Mouse (Mus musculus) heart, postnatal 0 days (tissue): ENCODE measurements around the gene Tnfrsf1a.

ENCODE experiments used
- CTCF ChIP-seq: IDR thresholded peaks from 2 replicates; pipeline ENCODE4 v1.5.1; 2016; ENCODE audit warnings: antibody characterized with exemption, control low read depth, low read depth
- EP300 ChIP-seq: IDR thresholded peaks from 2 replicates; pipeline ENCODE4 v1.6.1; 2016; ENCODE audit warnings: antibody characterized with exemption, low read depth

DNA sequence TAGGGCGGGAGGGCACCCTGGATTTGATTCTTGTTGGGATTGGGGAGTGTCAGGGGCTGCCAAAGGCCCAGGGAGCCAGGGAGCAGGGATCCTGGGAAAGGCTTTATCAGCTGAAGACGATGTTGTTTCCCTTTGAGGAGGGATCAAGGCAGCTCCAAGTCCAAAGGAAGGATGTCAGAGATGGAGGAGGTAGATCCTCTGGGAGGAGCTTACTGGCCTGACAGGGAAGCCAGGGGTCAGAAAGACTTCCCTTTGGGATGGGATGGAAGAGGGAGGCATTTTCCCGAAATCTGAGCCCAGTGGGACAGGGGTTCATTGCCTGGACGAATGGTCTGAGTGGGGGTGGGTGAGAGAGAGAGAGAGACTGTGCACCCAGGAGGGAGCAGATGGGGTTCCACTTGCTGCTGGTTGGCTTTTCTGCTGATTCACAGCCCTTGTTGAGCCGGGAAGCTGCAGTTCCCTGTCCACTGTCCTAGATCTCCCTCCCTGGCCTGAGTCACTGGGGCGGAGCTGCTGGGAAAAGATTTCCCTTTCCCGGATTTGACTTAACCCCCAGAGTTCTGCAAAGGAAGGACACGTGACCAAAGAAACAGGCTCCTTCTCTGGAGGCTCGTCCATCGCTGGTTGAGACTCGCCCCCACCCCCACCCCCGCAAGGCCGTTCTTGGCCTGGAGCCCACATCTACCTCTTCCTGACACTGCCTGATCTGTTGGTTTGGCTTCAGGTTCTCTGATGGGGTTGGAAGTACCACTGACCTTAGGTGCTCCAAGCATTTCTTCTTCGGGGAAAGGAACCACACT is 5.4 kb downstream of the Tnfrsf1a start:
- TF ChIP-seq CTCF (no peak), EP300 (peak; percentile 75; the same call in 1 of the 2 replicates)
